Mouse (Mus musculus) heart, adult 2 months (tissue): ENCODE data around the gene Dlk1. TPM values are rescaled to one million over a fixed set of nuclear protein-coding genes. Genes with fewer than 3 reads are reported as not detected.

Experiments
- DNase-seq, 2 experiments: peaks; one replicate each; pipeline ENCODE4 v3.0.0; 2021
- H3K27ac ChIP-seq: fragments of 200-600 bp; 2 replicates; pipeline ENCODE4 v1.8.1; 2022
- H3K27me3 ChIP-seq: fragments of 200-500 bp; 2 replicates; pipeline ENCODE4 v1.6.1; 2012; ENCODE audit warnings: mild to moderate bottlenecking, low read length, inconsistent platforms, mixed read lengths; ENCODE audit not compliant: control insufficient read depth, insufficient read depth
- H3K36me3 ChIP-seq: fragments of 200-500 bp; 2 replicates; pipeline ENCODE4 v1.6.1; 2012; ENCODE audit warnings: low read length, inconsistent platforms; ENCODE audit not compliant: control insufficient read depth, insufficient read depth
- H3K4me1 ChIP-seq: fragments of 200-500 bp; 2 replicates; pipeline ENCODE4 v1.6.1; 2011; ENCODE audit warnings: low read length; ENCODE audit not compliant: control insufficient read depth, insufficient read depth
- H3K4me3 ChIP-seq: fragments of 200-600 bp; 2 replicates; pipeline ENCODE4 v1.8.1; 2022
- H3K79me2 ChIP-seq: fragments of 200-500 bp; replicated peaks from 2 replicates; pipeline ENCODE4 v1.6.1; 2012; ENCODE audit warnings: mild to moderate bottlenecking, inconsistent platforms, low read length, moderate library complexity, mixed read lengths; ENCODE audit not compliant: control insufficient read depth, insufficient read depth
- H3K9ac ChIP-seq: fragments of 200-500 bp; 2 replicates; pipeline ENCODE4 v1.6.1; 2012; ENCODE audit warnings: low read depth, mild to moderate bottlenecking, control low read depth, inconsistent platforms, low read length, mixed read lengths
- CTCF ChIP-seq: fragments of 200-600 bp; IDR thresholded peaks from 2 replicates; pipeline ENCODE4 v1.8.1; 2022; ENCODE audit warnings: antibody characterized with exemption, mild to moderate bottlenecking, moderate library complexity
- EP300 ChIP-seq: fragments of 200-500 bp; IDR thresholded peaks from 2 replicates; pipeline ENCODE4 v1.6.1; 2011; ENCODE audit warnings: low read depth, low read length, control low read depth; ENCODE audit not compliant: insufficient read depth
- POLR2A ChIP-seq: fragments of 200-500 bp; IDR thresholded peaks from 2 replicates; pipeline ENCODE4 v1.6.1; 2011; ENCODE audit warnings: mild to moderate bottlenecking, low read depth, low read length, control low read depth; ENCODE audit not compliant: insufficient read depth
- WGBS: fragments of 180-500 bp; shearing (Covaris S2); methylation state at CpG from one replicate; pipeline ENCODE4 v1.1.7; 2018; 5-methylcytosine and 5-hydroxymethylcytosine counted together
- intact Hi-C: fragments of 180-260 bp; cut with DNase I; formaldehyde crosslinking; loops from one replicate; pipeline ENCODE4 v1.15.1; 2025
- polyA plus RNA-seq: library from polyadenylated mRNA; depleted of rRNA; stranded (reverse); fragments of >200 nt; gene quantifications from 2 replicates; pipeline ENCODE4 v1.2.3, GENCODE M21; 2012
- total RNA-seq, 2 experiments: library from RNA; stranded (reverse); gene quantifications; 2 replicates each; pipeline ENCODE4 v1.2.3; 2021

Gene Dlk1
- total and polyA plus RNA-seq, 3 experiments = 0.23 to 0.90 TPM; not detected in 1

DNA sequence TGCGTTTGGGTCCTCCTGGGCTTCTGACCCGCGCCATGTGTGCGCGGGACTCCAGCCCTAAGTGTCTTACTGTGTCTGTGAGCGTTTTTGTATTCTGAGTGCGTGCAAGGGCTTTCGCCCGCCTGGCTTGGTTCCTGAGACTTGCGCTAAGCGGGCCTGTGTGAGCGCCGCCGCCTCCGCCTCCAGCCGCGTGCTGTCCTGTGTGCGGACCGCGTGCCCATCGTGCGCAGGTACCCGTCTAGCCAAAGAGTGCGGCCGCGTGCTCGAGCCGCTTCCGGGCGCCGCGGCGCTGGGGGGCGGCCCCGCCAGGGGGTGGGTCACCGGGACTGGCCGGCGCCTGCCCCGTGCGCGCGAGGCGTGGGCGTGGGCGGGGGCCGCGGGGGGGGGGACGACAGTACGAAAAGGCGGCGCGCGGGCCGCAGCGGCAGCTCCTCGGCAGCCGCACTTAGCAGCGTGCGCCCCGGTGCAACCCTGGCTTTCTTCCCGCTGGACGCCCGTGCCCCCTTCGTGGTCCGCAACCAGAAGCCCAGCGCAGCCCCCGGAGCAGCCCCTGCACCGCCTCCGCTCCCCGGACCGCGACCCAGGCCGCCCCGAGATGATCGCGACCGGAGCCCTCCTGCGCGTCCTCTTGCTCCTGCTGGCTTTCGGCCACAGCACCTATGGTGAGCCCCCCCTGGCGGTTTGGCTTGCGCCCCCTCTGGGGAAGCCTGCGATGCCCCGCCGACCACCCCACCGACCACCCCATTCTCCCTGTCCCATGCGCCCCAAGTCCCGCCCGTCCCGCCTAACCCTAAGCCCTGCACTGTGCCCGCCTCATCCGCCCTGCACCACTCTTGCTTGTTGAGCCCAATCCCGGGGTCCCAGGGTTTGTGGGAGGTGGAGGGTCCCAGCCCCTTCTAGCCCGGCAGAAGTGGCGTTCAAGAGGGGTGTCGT is 708 bp downstream of the Dlk1 start:
- H3K9ac ChIP-seq = no peak overlapping the region
- H3K4me1 ChIP-seq = no peaks in the 10 kb centered on the region
- DNase-seq = no peak
- H3K36me3 ChIP-seq = no peaks in the 10 kb centered on the region
- peaks cover 16% of the 10 kb centered on the region for H3K27me3 ChIP-seq
- no peak overlapping the region for H3K4me3 ChIP-seq
- 3% methylated on average over 95 of the region's 96 CpGs for WGBS
- no peak overlapping the region for H3K27ac ChIP-seq
- TF ChIP-seq POLR2A (no peak), EP300 (no peak), CTCF (no peak)
- intact Hi-C loops = no loop called here
- H3K79me2 ChIP-seq = no peaks in the 10 kb centered on the region

DNA sequence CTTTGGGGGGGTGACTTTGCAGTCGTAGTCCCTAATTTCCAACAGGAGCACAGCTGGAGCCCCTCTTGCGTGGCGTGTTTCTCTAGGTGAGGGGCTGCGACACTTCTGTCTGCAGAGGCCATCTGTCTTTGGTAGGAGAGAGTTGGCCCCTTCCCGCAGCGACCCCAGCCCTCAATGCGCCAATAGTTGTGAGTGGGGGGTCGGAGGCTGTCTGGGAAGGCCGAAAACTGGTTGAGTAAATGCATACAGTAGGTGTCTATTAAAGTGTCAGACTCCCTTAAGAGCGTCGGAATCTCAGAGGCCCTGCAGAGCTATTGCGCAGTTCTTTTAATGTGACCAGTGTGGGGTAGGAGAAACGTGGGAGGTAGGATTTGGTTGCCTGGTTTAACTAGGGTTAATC is 1.5 kb downstream of the Dlk1 start:
- Histone ChIP-seq H3K27ac (no peak overlapping the region), H3K4me3 (no peak overlapping the region), H3K79me2 (no peaks in the 10 kb centered on the region), H3K4me1 (no peaks in the 10 kb centered on the region), H3K27me3 (peaks cover 16% of the 10 kb centered on the region), H3K9ac (no peak overlapping the region), H3K36me3 (no peaks in the 10 kb centered on the region)
- intact Hi-C loops = no loop called here
- 43% methylated on average over 13 of the region's 13 CpGs for WGBS
- no peak for DNase-seq
- TF ChIP-seq POLR2A (no peak), CTCF (no peak), EP300 (no peak)

DNA sequence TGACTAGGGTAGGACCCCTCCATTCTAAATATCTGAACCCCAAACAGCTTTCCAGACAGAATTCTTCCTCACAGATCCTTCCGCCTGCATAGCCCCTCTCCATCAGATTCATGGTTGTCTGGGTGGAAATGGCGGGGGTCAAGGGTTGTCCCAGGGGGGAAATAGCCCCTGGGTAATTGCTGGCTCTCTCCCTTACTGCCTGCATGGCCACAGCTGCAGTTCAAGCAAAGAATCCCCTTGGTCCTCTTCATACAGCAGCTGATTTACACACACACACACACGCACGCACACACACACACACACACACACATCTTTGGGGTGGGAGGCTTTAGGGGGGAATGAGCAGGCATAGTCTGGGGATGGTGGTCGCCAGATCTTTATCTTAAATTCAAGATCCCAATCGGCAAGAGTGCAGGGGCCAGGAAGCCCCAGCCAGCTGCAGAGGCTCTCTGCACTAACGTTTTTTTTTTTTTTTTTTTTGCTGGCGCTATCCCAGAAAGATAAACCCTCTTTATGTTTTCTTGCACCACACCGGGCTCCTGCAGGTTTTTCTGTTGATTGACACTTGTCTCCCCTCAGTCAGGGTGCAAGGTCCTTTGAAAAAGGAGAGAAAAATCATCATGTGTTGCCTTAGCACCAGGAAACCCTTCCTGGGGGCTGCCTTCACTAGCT is 4.0 kb downstream of the Dlk1 start:
- H3K9ac ChIP-seq = no peak overlapping the region
- H3K79me2 ChIP-seq = no peaks in the 10 kb centered on the region
- WGBS = 26% methylated on average over 9 of the region's 9 CpGs
- intact Hi-C loops = no loop called here
- peaks cover 10% of the 10 kb centered on the region for H3K27me3 ChIP-seq
- no peaks in the 10 kb centered on the region for H3K36me3 ChIP-seq
- H3K4me1 ChIP-seq = no peaks in the 10 kb centered on the region
- DNase-seq = no peak
- TF ChIP-seq POLR2A (no peak), CTCF (no peak), EP300 (no peak)
- no peak overlapping the region for H3K4me3 ChIP-seq
- no peak overlapping the region for H3K27ac ChIP-seq

DNA sequence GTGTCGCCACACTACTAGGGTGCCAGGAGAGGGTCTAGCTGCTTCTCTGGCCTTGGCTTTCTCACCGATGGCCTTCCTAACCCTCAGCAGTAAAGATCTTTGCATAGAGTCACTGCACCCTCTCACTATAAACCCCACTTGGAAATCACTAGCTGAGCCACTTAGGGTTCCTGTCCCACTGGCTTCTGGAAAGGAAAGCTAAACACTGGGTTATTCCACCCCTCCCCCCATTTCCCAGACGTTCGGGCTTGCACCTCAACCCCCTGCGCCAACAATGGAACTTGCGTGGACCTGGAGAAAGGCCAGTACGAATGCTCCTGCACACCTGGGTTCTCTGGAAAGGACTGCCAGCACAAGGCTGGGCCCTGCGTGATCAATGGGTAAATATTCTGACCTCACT is 5.2 kb downstream of the Dlk1 start:
- 54% methylated on average over 8 of the region's 8 CpGs for WGBS
- Histone ChIP-seq H3K27ac (no peak overlapping the region), H3K27me3 (peaks cover 6% of the 10 kb centered on the region), H3K9ac (no peak overlapping the region), H3K4me1 (no peaks in the 10 kb centered on the region), H3K36me3 (no peaks in the 10 kb centered on the region), H3K79me2 (no peaks in the 10 kb centered on the region), H3K4me3 (no peak overlapping the region)
- TF ChIP-seq POLR2A (no peak), EP300 (no peak), CTCF (no peak)
- intact Hi-C loops = no loop called here
- no peak for DNase-seq

DNA sequence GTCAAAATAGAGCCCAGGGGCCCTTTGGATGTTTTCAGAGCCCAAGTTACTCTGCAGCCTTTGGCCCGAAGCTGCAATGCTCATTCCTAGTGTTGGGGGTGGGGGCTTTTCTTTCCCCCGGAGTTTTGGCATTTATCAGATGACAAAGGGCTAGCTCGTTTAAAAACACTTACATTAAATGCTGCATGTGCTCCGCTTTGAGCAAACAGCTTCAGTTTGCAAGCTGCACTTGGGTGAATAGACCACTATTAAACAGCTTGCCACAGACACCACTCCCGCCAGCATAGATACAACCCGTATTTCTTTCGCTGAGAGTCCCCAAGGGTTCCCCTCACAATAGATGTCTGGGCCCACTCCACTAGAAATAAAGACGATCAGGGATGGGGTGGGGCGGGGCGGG is 6.3 kb downstream of the Dlk1 start:
- intact Hi-C loops = no loop called here
- H3K27ac ChIP-seq = no peak overlapping the region
- DNase-seq = no peak
- H3K27me3 ChIP-seq = 0 out of 2 replicates have a peak, but pooled peaks cover 2% of the 10 kb centered on the region
- H3K79me2 ChIP-seq = no peaks in the 10 kb centered on the region
- no peak for TF ChIP-seq EP300
- TF ChIP-seq POLR2A = no peak
- TF ChIP-seq CTCF = no peak
- H3K9ac ChIP-seq = no peak overlapping the region
- H3K36me3 ChIP-seq = no peaks in the 10 kb centered on the region
- no peak overlapping the region for H3K4me3 ChIP-seq
- WGBS = 42% methylated on average over 10 of the region's 10 CpGs
- no peaks in the 10 kb centered on the region for H3K4me1 ChIP-seq
